Mouse (Mus musculus) heart, embryonic 12.5 days (tissue): ENCODE measurements around the gene Rbp4. TPM values are rescaled to one million over a fixed set of nuclear protein-coding genes. Genes with fewer than 3 reads are reported as not detected.

Source experiments
- ATAC-seq: fragments of 200-750 bp; cut with Nextera tagmentation; 2 replicates; pipeline ENCODE4 v1.8.0; 2017; ENCODE audit warnings: moderate TSS enrichment, moderate library complexity; ENCODE audit not compliant: insufficient number of reproducible peaks, low FRiP score
- H3K27ac ChIP-seq: fragments of 300-500 bp; sonication (generic); 2 replicates; pipeline ENCODE4 v1.5.1; 2016; ENCODE audit warnings: mild to moderate bottlenecking, moderate library complexity; ENCODE audit not compliant: poor library complexity, severe bottlenecking
- H3K27me3 ChIP-seq: fragments of 300-500 bp; sonication (generic); replicated peaks from 2 replicates; pipeline ENCODE4 v1.6.1; 2016; ENCODE audit warnings: mild to moderate bottlenecking, moderate library complexity
- H3K36me3 ChIP-seq: fragments of 300-500 bp; sonication (generic); 2 replicates; pipeline ENCODE4 v1.6.1; 2016; ENCODE audit warnings: mild to moderate bottlenecking, moderate library complexity
- H3K4me1 ChIP-seq: fragments of 300-500 bp; sonication (generic); replicated peaks from 2 replicates; pipeline ENCODE4 v1.6.1; 2016; ENCODE audit warnings: mild to moderate bottlenecking
- H3K4me2 ChIP-seq: fragments of 300-500 bp; sonication (generic); 2 replicates; pipeline ENCODE4 v1.6.1; 2016; ENCODE audit warnings: mild to moderate bottlenecking, moderate library complexity
- H3K4me3 ChIP-seq: fragments of 300-500 bp; sonication (generic); 2 replicates; pipeline ENCODE4 v1.5.1; 2016; ENCODE audit warnings: mild to moderate bottlenecking
- H3K9ac ChIP-seq: fragments of 300-500 bp; sonication (generic); 2 replicates; pipeline ENCODE4 v1.6.1; 2016; ENCODE audit warnings: mild to moderate bottlenecking, moderate library complexity
- H3K9me3 ChIP-seq: fragments of 300-500 bp; sonication (generic); replicated peaks from 2 replicates; pipeline ENCODE4 v1.6.1; 2016; ENCODE audit warnings: mild to moderate bottlenecking, moderate library complexity
- WGBS: fragments of 180-500 bp; shearing (Covaris S2); methylation state at CpG from one replicate; pipeline ENCODE4 v1.1.7; 2016; 5-methylcytosine and 5-hydroxymethylcytosine counted together
- polyA plus RNA-seq: library from polyadenylated mRNA; unstranded; fragments of >200 nt; fragmentation: Nextera tagmentation; extraction: Ambion mirVana; gene quantifications from 2 replicates; pipeline ENCODE4 v1.2.1, GENCODE M21; 2016

Gene Rbp4
- polyA plus RNA-seq, 1 experiment from 2014 or later: 24.1 TPM

DNA sequence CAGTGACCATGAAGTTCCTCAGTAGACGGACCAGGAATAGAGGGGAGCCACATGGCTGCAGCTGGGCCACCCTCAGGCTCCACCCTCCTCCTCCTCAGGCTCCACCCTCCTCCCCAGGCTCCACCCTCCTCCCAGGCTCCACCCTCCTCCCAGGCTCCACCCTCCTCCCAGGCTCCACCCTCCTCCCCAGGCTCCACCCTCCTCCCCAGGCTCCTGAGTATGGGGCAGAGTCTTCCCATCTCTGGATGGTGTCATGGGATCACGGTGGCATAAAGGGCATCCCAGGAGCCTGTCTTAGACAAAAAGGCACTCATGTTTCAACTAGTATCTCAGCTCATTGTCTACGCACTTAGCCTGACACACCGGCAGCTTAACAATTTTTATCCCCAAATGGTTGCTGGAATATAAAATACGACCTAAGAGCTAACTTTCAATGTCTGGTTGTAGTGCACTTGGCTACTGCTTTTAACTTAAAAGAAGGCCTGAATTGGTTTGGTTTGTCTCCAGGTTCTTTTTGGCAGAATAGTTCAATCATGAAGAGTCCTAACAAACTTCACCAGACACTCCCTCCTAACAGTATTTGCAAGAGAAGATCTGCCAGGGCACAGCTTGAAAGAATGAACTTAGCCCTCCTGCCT, 4.8 kb downstream of the Rbp4 start:
- Histone ChIP-seq H3K4me3 (no peak overlapping the region), H3K27ac (no peak overlapping the region), H3K9me3 (no peaks in the 10 kb centered on the region), H3K4me1 (no peaks in the 10 kb centered on the region), H3K27me3 (peaks cover 51% of the 10 kb centered on the region), H3K9ac (no peak overlapping the region), H3K4me2 (no peak overlapping the region), H3K36me3 (no peaks in the 10 kb centered on the region)
- 77% methylated on average over 5 of the region's 5 CpGs for WGBS
- no peak for ATAC-seq

DNA sequence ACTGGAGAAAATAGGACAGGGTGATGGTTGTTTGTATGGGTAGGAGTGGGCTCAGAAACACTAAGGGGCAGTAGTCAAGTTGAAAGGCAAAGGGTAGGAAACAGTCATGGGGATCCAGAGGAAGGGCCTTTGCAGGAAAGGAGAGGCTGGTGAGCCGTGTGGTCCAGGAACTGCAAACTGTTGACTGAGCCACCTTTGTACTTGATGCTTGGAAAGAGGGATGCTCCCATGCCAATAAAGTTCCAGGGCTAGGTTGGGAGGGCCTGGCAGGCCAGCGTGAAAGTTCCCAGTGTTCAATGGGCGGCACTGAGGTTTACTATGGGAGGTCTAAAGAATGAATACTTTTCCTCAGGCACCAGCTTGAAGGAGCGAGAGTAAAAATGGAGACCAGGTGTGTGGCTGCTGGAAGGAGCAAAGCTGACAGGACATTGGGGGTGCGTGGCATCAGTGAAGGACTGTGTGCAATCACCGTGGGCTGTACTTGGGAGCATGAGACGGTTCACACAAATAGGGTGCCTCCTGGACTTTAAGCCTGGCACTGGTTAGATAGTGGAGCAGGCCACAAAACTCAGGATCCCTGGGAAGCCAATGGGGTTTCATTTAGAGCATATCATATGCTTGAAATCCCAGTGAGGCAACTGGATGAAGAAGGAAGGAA, 10.1 kb downstream of the Rbp4 start:
- H3K9me3 ChIP-seq: no peaks in the 10 kb centered on the region
- no peak overlapping the region for H3K4me2 ChIP-seq
- peaks cover 5% of the 10 kb centered on the region for H3K4me1 ChIP-seq
- ATAC-seq: no peak
- 83% methylated on average over 7 of the region's 7 CpGs for WGBS
- H3K9ac ChIP-seq: no peak overlapping the region
- H3K36me3 ChIP-seq: no peaks in the 10 kb centered on the region
- 0 out of 2 replicates have a peak, but pooled peaks cover 14% of the 10 kb centered on the region for H3K27me3 ChIP-seq
- H3K4me3 ChIP-seq: no peak overlapping the region
- no peak overlapping the region for H3K27ac ChIP-seq

GRCm38 (mm10) chr19:38112575-38112974, 12.5 kb downstream of the Rbp4 start:
- peaks cover 17% of the 10 kb centered on the region; the same call in 1 of the 2 replicates for H3K27me3 ChIP-seq
- no peak overlapping the region for H3K4me2 ChIP-seq
- H3K9me3 ChIP-seq: no peaks in the 10 kb centered on the region
- H3K4me3 ChIP-seq: no peak overlapping the region
- no peaks in the 10 kb centered on the region for H3K36me3 ChIP-seq
- H3K27ac ChIP-seq: no peak overlapping the region
- 23% methylated on average over 4 of the region's 4 CpGs for WGBS
- H3K9ac ChIP-seq: no peak overlapping the region
- H3K4me1 ChIP-seq: peaks cover 5% of the 10 kb centered on the region
- no peak for ATAC-seq

GRCm38 (mm10) chr19:38111056-38111455, 14.0 kb downstream of the Rbp4 start:
- Histone ChIP-seq H3K4me1 (peaks cover 5% of the 10 kb centered on the region), H3K4me3 (no peak overlapping the region), H3K27ac (no peak overlapping the region), H3K27me3 (peaks cover 15% of the 10 kb centered on the region; the same call in 1 of the 2 replicates), H3K9me3 (no peaks in the 10 kb centered on the region), H3K4me2 (no peak overlapping the region), H3K9ac (no peak overlapping the region), H3K36me3 (no peaks in the 10 kb centered on the region)
- ATAC-seq: no peak
- whole genome bisulfite sequencing: 72% methylated on average over 8 of the region's 8 CpGs

DNA sequence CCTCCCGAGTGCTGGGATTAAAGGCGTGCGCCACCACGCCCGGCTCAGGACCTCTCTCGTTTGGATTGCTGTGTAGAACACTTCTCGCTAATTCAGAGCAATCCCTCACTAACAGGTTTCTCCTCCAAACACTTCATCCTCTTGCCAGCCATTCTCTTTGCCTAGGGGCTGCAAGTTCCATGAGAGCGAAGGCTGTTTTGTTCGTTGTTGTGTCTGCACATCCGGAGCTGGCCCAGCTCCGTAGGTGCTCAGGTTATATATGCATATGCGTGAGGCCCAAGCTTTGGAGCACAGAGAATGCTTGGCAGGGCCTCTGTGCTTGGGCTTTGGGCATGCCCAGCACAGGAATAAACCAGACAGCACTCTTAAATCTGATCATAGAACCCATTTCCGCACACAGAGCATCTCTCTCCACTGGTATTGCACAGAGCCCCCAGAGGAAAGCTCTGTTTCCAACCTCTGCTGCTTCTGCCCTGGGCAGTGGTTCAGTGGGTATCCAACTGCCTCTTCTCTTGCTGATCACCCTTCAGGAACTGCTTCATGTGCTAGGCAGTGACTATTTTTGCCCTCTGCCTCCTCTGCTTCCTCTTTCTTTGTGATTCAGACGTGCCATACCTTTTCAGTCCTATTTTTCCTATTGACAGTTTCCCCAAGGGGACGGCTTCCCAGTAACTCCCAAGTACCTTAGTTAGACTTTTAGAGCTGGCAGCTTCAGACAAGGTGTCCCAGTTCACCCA, 15.4 kb downstream of the Rbp4 start:
- no peak for ATAC-seq
- H3K36me3 ChIP-seq: no peaks in the 10 kb centered on the region
- H3K27me3 ChIP-seq: peaks cover 14% of the 10 kb centered on the region; the same call in 1 of the 2 replicates
- H3K9me3 ChIP-seq: no peaks in the 10 kb centered on the region
- no peak overlapping the region for H3K9ac ChIP-seq
- H3K4me3 ChIP-seq: no peak overlapping the region
- H3K27ac ChIP-seq: no peak overlapping the region
- H3K4me1 ChIP-seq: peaks cover 5% of the 10 kb centered on the region
- 87% methylated on average over 15 of the region's 15 CpGs for WGBS
- no peak overlapping the region for H3K4me2 ChIP-seq

DNA sequence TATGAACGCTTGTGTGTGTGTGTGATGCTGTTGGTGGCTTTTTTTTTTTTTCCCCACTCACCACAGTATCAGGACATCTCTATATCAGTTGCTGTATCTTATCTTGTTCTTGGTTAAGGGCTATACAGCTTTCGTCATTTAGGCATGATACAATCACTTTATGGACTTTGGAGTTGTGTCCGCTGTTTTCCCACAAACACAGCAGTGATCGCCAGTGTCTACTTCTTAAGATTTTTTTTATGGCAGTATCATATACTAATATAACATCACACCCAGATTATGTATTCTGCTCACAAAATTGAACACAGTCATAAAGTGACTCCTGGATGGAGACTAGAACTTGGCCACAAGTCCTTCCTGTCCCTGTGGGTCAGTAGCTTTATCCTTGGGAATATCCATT, 17.2 kb downstream of the Rbp4 start:
- ATAC-seq: no peak
- no peak overlapping the region for H3K9ac ChIP-seq
- peaks cover 17% of the 10 kb centered on the region; the same call in 1 of the 2 replicates for H3K27me3 ChIP-seq
- H3K36me3 ChIP-seq: no peaks in the 10 kb centered on the region
- no peak overlapping the region for H3K4me3 ChIP-seq
- H3K4me1 ChIP-seq: peaks cover 5% of the 10 kb centered on the region
- 80% methylated on average over 4 of the region's 4 CpGs for WGBS
- no peak overlapping the region for H3K27ac ChIP-seq
- no peaks in the 10 kb centered on the region for H3K9me3 ChIP-seq
- H3K4me2 ChIP-seq: no peak overlapping the region

GRCm38 (mm10) chr19:38096858-38097758, 28.0 kb downstream of the Rbp4 start, which contains the start of gene Ffar4:
Ffar4 (plus strand) TSS chr19:38097071.
- peaks cover 11% of the 10 kb centered on the region for H3K4me1 ChIP-seq
- peak within 1 kb of the TSS; percentile 55 for H3K4me2 ChIP-seq
- peak; percentile 36; the same call in 1 of the 2 replicates for ATAC-seq
- H3K36me3 ChIP-seq: no peaks in the 10 kb centered on the region
- no peak within 1 kb of the TSS for H3K27ac ChIP-seq
- H3K4me3 ChIP-seq: peak within 1 kb of the TSS; percentile 25
- no peaks in the 10 kb centered on the region for H3K9me3 ChIP-seq
- under 1% methylated on average over 77 of the region's 77 CpGs for WGBS
- no peak within 1 kb of the TSS for H3K9ac ChIP-seq
- H3K27me3 ChIP-seq: peaks cover 78% of the 10 kb centered on the region

DNA sequence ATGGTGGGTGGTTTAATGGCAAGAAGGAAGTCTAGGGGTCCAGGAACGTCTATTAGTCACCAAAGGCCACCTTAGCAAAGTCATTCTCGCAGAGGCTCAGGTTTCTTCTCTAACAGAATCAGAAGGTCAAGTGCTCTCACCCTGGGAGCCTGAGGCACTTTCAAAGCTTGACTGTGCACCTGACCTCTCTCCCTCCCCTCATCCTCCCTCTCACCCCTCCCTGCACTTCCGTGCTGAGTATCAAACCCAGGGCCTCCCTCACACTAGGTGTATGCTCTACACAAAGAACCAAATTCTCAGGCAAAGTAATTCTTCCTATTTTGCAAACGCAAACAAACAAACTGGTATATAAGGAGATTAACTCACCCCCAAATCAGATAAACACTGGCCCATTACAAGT, 28.9 kb downstream of the Rbp4 start:
- no peak overlapping the region for H3K4me2 ChIP-seq

GRCm38 (mm10) chr19:38091512-38091985, 33.5 kb downstream of the Rbp4 start:
- Histone ChIP-seq H3K36me3 (no peaks in the 10 kb centered on the region), H3K4me2 (no peak overlapping the region), H3K27ac (no peak overlapping the region), H3K9ac (no peak overlapping the region), H3K4me3 (no peak overlapping the region), H3K4me1 (no peaks in the 10 kb centered on the region), H3K27me3 (peaks cover 29% of the 10 kb centered on the region), H3K9me3 (no peaks in the 10 kb centered on the region)
- ATAC-seq: no peak
- 72% methylated on average over 4 of the region's 4 CpGs for WGBS

More for the DNA sequence above, 28.9 kb downstream of the Rbp4 start:
- peaks cover 11% of the 10 kb centered on the region for H3K4me1 ChIP-seq
- no peaks in the 10 kb centered on the region for H3K36me3 ChIP-seq
- H3K9ac ChIP-seq: no peak overlapping the region
- no peak overlapping the region for H3K4me3 ChIP-seq
- peaks cover 73% of the 10 kb centered on the region for H3K27me3 ChIP-seq
- 11% methylated on average over 4 of the region's 4 CpGs for WGBS
- ATAC-seq: no peak
- no peaks in the 10 kb centered on the region for H3K9me3 ChIP-seq
- H3K27ac ChIP-seq: no peak overlapping the region

DNA sequence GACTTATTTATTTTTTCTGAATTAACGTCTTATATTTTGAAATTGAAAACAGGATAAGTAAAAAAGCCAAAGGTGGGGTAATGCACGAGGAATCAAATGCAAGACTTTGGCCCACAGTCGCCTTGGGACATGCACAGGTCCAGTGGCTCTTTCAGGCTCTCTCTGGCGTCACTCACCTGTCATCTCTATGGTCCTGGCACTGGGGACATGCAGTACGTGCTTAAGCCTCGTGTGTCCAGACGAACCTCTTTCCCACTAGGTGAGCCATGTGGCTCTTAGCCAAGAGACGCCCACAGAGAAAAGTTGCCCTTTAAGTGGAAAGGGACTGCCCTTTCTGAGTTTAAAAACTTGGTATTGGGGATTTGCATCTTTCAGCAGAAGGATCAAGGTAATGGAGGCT, 35.7 kb downstream of the Rbp4 start:
- H3K4me1 ChIP-seq: no peaks in the 10 kb centered on the region
- no peaks in the 10 kb centered on the region for H3K9me3 ChIP-seq
- 74% methylated on average over 8 of the region's 8 CpGs for WGBS
- no peak overlapping the region for H3K27ac ChIP-seq
- H3K9ac ChIP-seq: no peak overlapping the region
- peaks cover 18% of the 10 kb centered on the region for H3K27me3 ChIP-seq
- no peak for ATAC-seq
- no peak overlapping the region for H3K4me3 ChIP-seq
- no peaks in the 10 kb centered on the region for H3K36me3 ChIP-seq
- H3K4me2 ChIP-seq: no peak overlapping the region
